Mouse (Mus musculus): ENCODE measurements at regions not wholly inside any gene's neighbourhood (a gene's known extent, or its start where the extent isn't known, plus 50 kb on each side); places are given as distances from the start of the nearest gene placed in this dataset.
A peak's percentile ranks its signal among the peaks of the same experiment; 100 is the strongest.

DNA sequence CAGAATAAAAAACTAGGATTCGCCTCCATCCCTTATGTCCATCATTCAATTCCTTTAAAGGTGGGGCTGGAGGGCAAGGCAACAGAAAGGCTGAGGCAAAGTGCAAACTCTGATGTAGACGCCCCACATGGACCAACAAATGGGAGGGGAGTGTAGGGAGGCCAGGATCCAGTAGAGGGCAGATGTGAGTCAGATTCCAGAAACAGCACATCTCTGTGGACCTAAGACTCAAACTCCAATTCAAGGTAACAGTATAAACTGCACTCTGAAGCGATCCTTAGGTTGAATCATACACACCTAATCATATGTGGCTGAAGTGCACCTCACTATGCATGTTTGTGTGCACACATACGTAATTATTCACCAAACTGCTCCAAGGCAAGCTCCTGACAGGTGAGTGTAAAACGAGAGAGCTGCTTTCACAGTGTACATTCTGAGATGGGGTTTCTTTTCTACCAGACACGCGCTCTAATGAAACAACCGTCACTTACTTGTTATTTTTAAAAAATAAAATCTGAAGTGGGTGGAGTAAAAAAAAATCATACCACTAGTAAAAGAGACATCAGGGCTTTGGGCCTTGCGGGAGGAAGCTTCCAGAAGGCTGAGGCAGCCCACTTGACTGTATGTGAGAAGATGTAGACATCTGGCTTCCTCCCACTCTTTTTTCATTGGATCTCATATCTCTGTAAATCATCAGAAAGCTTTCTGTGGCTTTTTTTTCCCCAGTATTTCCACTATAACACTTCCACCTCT, 60.6 kb upstream of the Ssx2ip start:
- TF ChIP-seq CTCF (IDR thresholded peaks at IDR 0.05; ENCODE audit: low read depth, low read length) = peak; percentile 79
- no peak for TF ChIP-seq POLR2A (IDR thresholded peaks at IDR 0.05; ENCODE audit: extremely low read depth, insufficient read depth, low read length)

Measured in liver, adult 2 months (tissue).